Mouse (Mus musculus): ENCODE measurements around the gene Obox6. TPM values are rescaled to one million over a fixed set of nuclear protein-coding genes. Genes with fewer than 3 reads are reported as not detected.

Obox6 gene
- not detected in 2 replicates for polyA plus RNA-seq (2015; fragmentation: Nextera tagmentation; extraction: Ambion mirVana)

DNA sequence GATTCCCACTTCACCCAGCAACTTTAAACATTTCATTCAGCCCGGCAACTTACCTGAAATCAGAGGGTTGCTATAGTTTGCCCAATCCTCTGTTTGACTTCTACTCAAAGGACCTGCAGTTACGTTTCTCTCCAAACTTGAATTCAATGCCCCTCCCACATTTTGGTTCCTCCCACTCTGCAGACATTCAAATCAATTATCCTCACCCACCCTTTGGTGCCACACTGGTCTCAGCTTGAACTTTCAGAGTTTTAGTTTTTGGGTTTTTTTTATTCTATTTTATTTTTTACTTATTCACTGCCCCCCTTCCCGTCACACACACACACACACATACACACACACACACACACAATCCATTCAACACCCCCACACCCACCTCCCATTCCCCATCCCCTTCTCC lies at the start of gene Obox6:
Gene Obox6 (minus strand): TSS at position 101 of the 400 bp plus-strand sequence.

DNA sequence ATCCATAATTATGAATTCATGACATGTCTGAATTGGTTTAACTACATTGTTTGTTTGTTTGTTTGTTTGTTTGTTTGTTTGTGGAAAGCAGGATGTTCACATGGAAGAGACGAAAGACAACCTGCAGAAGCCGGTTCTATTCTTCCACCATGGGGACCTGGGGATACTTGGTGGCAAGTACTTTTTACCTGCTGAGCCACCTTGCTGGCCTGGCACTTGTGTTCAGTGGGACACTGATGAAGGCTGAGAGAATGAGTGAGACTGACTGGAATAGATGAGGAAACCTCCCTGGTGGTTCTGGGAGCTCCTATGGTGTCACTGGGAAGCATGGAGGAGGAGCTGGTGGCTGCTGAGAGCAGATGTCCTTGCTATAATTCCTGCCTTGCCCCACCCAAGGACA lies 42.8 kb upstream of the Obox6 start, which contains the start of gene Crxos:
Gene Crxos (plus strand): TSS at position 301 of the 400 bp plus-strand sequence.

DNA sequence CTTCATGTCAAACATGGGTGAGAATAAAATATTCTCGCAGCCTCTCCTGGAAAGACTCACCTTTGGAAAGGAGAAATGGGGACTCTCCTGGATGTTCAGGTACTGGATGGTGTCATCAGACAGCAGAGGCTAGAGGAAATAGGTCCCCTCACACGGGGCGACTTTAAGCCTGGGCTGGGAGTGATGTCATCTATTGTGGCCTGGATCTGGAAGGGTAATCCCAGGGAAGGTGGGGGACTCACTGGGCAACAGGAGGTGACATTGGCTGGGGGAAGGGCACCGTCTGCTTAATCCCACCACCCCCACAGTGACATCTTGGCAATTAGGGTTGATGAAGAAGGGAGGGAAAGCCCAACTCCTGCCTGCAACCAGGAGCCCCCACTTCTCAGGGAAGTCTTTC lies 40.3 kb upstream of the Obox6 start, which contains the start of gene Crx:
Gene Crx (minus strand): TSS at position 213 of the 400 bp plus-strand sequence.

Other genes with a start within 250 kb of the Obox6 start
- not detected in 2 replicates for gene Obox3, start 199.8 kb downstream of the Obox6 start, polyA plus RNA-seq (2015; fragmentation: Nextera tagmentation; extraction: Ambion mirVana)
- not detected in 2 replicates for gene Obox5, start 89.5 kb downstream of the Obox6 start, polyA plus RNA-seq (2015; fragmentation: Nextera tagmentation; extraction: Ambion mirVana)
- gene Crx, start 40.3 kb upstream of the Obox6 start, polyA plus RNA-seq (2015; fragmentation: Nextera tagmentation; extraction: Ambion mirVana) = not detected in 2 replicates
- gene Crxos, start 42.9 kb upstream of the Obox6 start, polyA plus RNA-seq (2015; fragmentation: Nextera tagmentation; extraction: Ambion mirVana) = not detected in 2 replicates
- gene Selenow, start 82.7 kb upstream of the Obox6 start, polyA plus RNA-seq (2015; fragmentation: Nextera tagmentation; extraction: Ambion mirVana) = 921 and 1,063 TPM in 2 replicates
- 139 and 140 TPM in 2 replicates for gene Nop53, start 106.4 kb upstream of the Obox6 start, polyA plus RNA-seq (2015; fragmentation: Nextera tagmentation; extraction: Ambion mirVana)
- 94.8 and 134 TPM in 2 replicates for gene Ehd2, start 127.9 kb upstream of the Obox6 start, polyA plus RNA-seq (2015; fragmentation: Nextera tagmentation; extraction: Ambion mirVana)
- gene Bicra, start 208.2 kb upstream of the Obox6 start, polyA plus RNA-seq (2015; fragmentation: Nextera tagmentation; extraction: Ambion mirVana) = 3.5 TPM in 2 replicates
- 0.05 TPM in 1 of 2 replicates, not detected in the other for gene Zfp541, start 222.1 kb upstream of the Obox6 start, polyA plus RNA-seq (2015; fragmentation: Nextera tagmentation; extraction: Ambion mirVana)